Mouse (Mus musculus): ENCODE results near the gene Spag8. TPM values are rescaled to one million over a fixed set of nuclear protein-coding genes. Genes with fewer than 3 reads are reported as not detected.

Spag8 gene
- polyA plus RNA-seq, 1 experiment: 0.97 TPM

GRCm38 (mm10) chr4:43657146-43657545, 3.8 kb upstream of the Spag8 start:
- H3K27ac ChIP-seq (ENCODE audit: insufficient read depth, low read length): no peak overlapping the region
- TF ChIP-seq POLR2A (IDR thresholded peaks at IDR 0.05; ENCODE audit: insufficient read depth, low read length): no peak
- no peak for TF ChIP-seq CTCF (IDR thresholded peaks at IDR 0.05; ENCODE audit: low read depth, low read length)
- no peak for TF ChIP-seq EP300 (IDR thresholded peaks at IDR 0.05; ENCODE audit: insufficient read depth, low read depth, low read length)

GRCm38 (mm10) chr4:43656339-43657109, 3.1 kb upstream of the Spag8 start, which contains the start of gene Hint2:
Gene Hint2, minus strand, starts transcription at chr4:43656466.
- peak; percentile 49 for TF ChIP-seq POLR2A (IDR thresholded peaks at IDR 0.05; ENCODE audit: insufficient read depth, low read length)
- no peak for TF ChIP-seq EP300 (IDR thresholded peaks at IDR 0.05; ENCODE audit: insufficient read depth, low read depth, low read length)

More at GRCm38 (mm10) chr4:43657146-43657545, 3.8 kb upstream of the Spag8 start:
- Histone ChIP-seq H3K9ac (ENCODE audit: low read depth, poor library complexity, severe bottlenecking) (no peak overlapping the region), H3K4me1 (ENCODE audit: control insufficient read depth, insufficient read depth, low read length) (no peaks in the 10 kb centered on the region), H3K4me3 (ENCODE audit: low read depth, low read length) (peak overlapping the region; percentile 17; the same call in 1 of the 2 replicates), H3K9me3 (replicated peaks; ENCODE audit: control insufficient read depth, insufficient read depth, low read length, poor library complexity, severe bottlenecking) (no peaks in the 10 kb centered on the region), H3K27me3 (ENCODE audit: control insufficient read depth, insufficient read depth, low read length, poor library complexity, severe bottlenecking) (no peaks in the 10 kb centered on the region), H3K36me3 (ENCODE audit: control insufficient read depth, insufficient read depth, low read length, poor library complexity, severe bottlenecking) (no peaks in the 10 kb centered on the region)

GRCm38 (mm10) chr4:43655656-43656338, 2.4 kb upstream of the Spag8 start:
- Histone ChIP-seq H3K27ac (ENCODE audit: insufficient read depth, low read length) (no peak overlapping the region), H3K9ac (ENCODE audit: low read depth, poor library complexity, severe bottlenecking) (peak overlapping the region; percentile 71), H3K4me1 (ENCODE audit: control insufficient read depth, insufficient read depth, low read length) (no peaks in the 10 kb centered on the region), H3K4me3 (ENCODE audit: low read depth, low read length) (peak overlapping the region; percentile 85), H3K27me3 (ENCODE audit: control insufficient read depth, insufficient read depth, low read length, poor library complexity, severe bottlenecking) (no peaks in the 10 kb centered on the region), H3K36me3 (ENCODE audit: control insufficient read depth, insufficient read depth, low read length, poor library complexity, severe bottlenecking) (no peaks in the 10 kb centered on the region), H3K9me3 (replicated peaks; ENCODE audit: control insufficient read depth, insufficient read depth, low read length, poor library complexity, severe bottlenecking) (no peaks in the 10 kb centered on the region)
- TF ChIP-seq EP300 (IDR thresholded peaks at IDR 0.05; ENCODE audit: insufficient read depth, low read depth, low read length) (no peak), CTCF (IDR thresholded peaks at IDR 0.05; ENCODE audit: low read depth, low read length) (no peak), POLR2A (IDR thresholded peaks at IDR 0.05; ENCODE audit: insufficient read depth, low read length) (no peak)

More at GRCm38 (mm10) chr4:43656339-43657109, 3.1 kb upstream of the Spag8 start, which contains the start of gene Hint2:
- Histone ChIP-seq H3K4me1 (ENCODE audit: control insufficient read depth, insufficient read depth, low read length) (no peaks in the 10 kb centered on the region), H3K27me3 (ENCODE audit: control insufficient read depth, insufficient read depth, low read length, poor library complexity, severe bottlenecking) (no peaks in the 10 kb centered on the region), H3K9me3 (replicated peaks; ENCODE audit: control insufficient read depth, insufficient read depth, low read length, poor library complexity, severe bottlenecking) (no peaks in the 10 kb centered on the region), H3K9ac (ENCODE audit: low read depth, poor library complexity, severe bottlenecking) (peak within 1 kb of the TSS; percentile 71), H3K36me3 (ENCODE audit: control insufficient read depth, insufficient read depth, low read length, poor library complexity, severe bottlenecking) (no peaks in the 10 kb centered on the region), H3K4me3 (ENCODE audit: low read depth, low read length) (peak within 1 kb of the TSS; percentile 85), H3K27ac (ENCODE audit: insufficient read depth, low read length) (no peak within 1 kb of the TSS)

GRCm38 (mm10) chr4:43652726-43653125, 668 bp downstream of the Spag8 start:
- Histone ChIP-seq H3K27me3 (ENCODE audit: control insufficient read depth, insufficient read depth, low read length, poor library complexity, severe bottlenecking) (no peaks in the 10 kb centered on the region), H3K9ac (ENCODE audit: low read depth, poor library complexity, severe bottlenecking) (no peak overlapping the region), H3K36me3 (ENCODE audit: control insufficient read depth, insufficient read depth, low read length, poor library complexity, severe bottlenecking) (no peaks in the 10 kb centered on the region), H3K9me3 (replicated peaks; ENCODE audit: control insufficient read depth, insufficient read depth, low read length, poor library complexity, severe bottlenecking) (no peaks in the 10 kb centered on the region), H3K4me1 (ENCODE audit: control insufficient read depth, insufficient read depth, low read length) (no peaks in the 10 kb centered on the region), H3K27ac (ENCODE audit: insufficient read depth, low read length) (no peak overlapping the region), H3K4me3 (ENCODE audit: low read depth, low read length) (no peak overlapping the region)
- no peak for TF ChIP-seq EP300 (IDR thresholded peaks at IDR 0.05; ENCODE audit: insufficient read depth, low read depth, low read length)

- no peaks in the 10 kb centered on the region for H3K36me3 ChIP-seq (ENCODE audit: control insufficient read depth, insufficient read depth, low read length, poor library complexity, severe bottlenecking)
- no peak overlapping the region for H3K4me3 ChIP-seq (ENCODE audit: low read depth, low read length)
- no peaks in the 10 kb centered on the region for H3K9me3 ChIP-seq (replicated peaks; ENCODE audit: control insufficient read depth, insufficient read depth, low read length, poor library complexity, severe bottlenecking)
- no peak overlapping the region for H3K9ac ChIP-seq (ENCODE audit: low read depth, poor library complexity, severe bottlenecking)
- H3K4me1 ChIP-seq (ENCODE audit: control insufficient read depth, insufficient read depth, low read length): no peaks in the 10 kb centered on the region
- TF ChIP-seq POLR2A (IDR thresholded peaks at IDR 0.05; ENCODE audit: insufficient read depth, low read length) (no peak), CTCF (IDR thresholded peaks at IDR 0.05; ENCODE audit: low read depth, low read length) (no peak)
- H3K27ac ChIP-seq (ENCODE audit: insufficient read depth, low read length): no peak overlapping the region
- no peaks in the 10 kb centered on the region for H3K27me3 ChIP-seq (ENCODE audit: control insufficient read depth, insufficient read depth, low read length, poor library complexity, severe bottlenecking)
These were observed 3.6 kb downstream of the Spag8 start for GRCm38 (mm10) chr4:43649783-43650182.

- TF ChIP-seq CTCF (IDR thresholded peaks at IDR 0.05; ENCODE audit: low read depth, low read length) (no peak), EP300 (IDR thresholded peaks at IDR 0.05; ENCODE audit: insufficient read depth, low read depth, low read length) (no peak), POLR2A (IDR thresholded peaks at IDR 0.05; ENCODE audit: insufficient read depth, low read length) (no peak)
- no peak overlapping the region for H3K4me3 ChIP-seq (ENCODE audit: low read depth, low read length)
These were observed 12.9 kb downstream of the Spag8 start for GRCm38 (mm10) chr4:43640491-43640890.

More at GRCm38 (mm10) chr4:43640491-43640890, 12.9 kb downstream of the Spag8 start:
- H3K27ac ChIP-seq (ENCODE audit: insufficient read depth, low read length): no peak overlapping the region
- no peaks in the 10 kb centered on the region for H3K9me3 ChIP-seq (replicated peaks; ENCODE audit: control insufficient read depth, insufficient read depth, low read length, poor library complexity, severe bottlenecking)
- H3K9ac ChIP-seq (ENCODE audit: low read depth, poor library complexity, severe bottlenecking): no peak overlapping the region
- H3K36me3 ChIP-seq (ENCODE audit: control insufficient read depth, insufficient read depth, low read length, poor library complexity, severe bottlenecking): no peaks in the 10 kb centered on the region
- H3K27me3 ChIP-seq (ENCODE audit: control insufficient read depth, insufficient read depth, low read length, poor library complexity, severe bottlenecking): no peaks in the 10 kb centered on the region
- no peaks in the 10 kb centered on the region for H3K4me1 ChIP-seq (ENCODE audit: control insufficient read depth, insufficient read depth, low read length)

All from ES-Bruce4 (cell line).